Mouse (Mus musculus): ENCODE data around the gene Lmna. TPM values are rescaled to one million over a fixed set of nuclear protein-coding genes. Genes with fewer than 3 reads are reported as not detected.

Lmna gene
- polyA plus RNA-seq, 2 experiments = 238 to 402 TPM

DNA sequence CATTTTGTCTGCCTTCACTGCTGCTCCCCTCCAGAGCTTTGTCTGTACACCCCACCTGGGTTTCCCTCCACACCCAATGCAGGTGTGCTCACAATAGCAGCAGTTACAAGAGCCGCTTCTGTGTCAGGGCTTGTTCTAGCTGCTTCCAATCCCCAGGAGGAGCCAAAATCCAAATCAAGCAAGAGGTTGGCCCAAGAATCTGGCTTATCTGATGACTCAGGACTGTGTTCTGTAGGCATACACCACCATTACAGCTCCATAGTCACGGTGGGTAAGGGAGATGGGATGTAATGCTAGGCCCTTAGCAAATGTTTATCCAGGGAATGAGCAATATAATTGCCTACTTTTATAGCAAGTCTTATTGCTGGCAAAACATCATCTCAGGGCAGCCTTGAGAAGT, 6.7 kb upstream of the Lmna start:
- Histone ChIP-seq H3K9ac (ENCODE audit: low read depth, low read length, severe bottlenecking) (no peak overlapping the region), H3K9me3 (ENCODE audit: control insufficient read depth, low read length) (no peaks in the 10 kb centered on the region), H3K4me2 (replicated peaks; ENCODE audit: low read depth, low read length, severe bottlenecking) (no peak overlapping the region), H3K4me3 (replicated peaks; ENCODE audit: low read length) (no peak overlapping the region), H3K27me3 (ENCODE audit: control insufficient read depth, insufficient read depth, low read length) (no peaks in the 10 kb centered on the region), H3K36me3 (ENCODE audit: control insufficient read depth, insufficient read depth, low read length) (no peaks in the 10 kb centered on the region), H3K27ac (replicated peaks; ENCODE audit: low read depth, low read length) (no peak overlapping the region), H3K4me1 (ENCODE audit: control insufficient read depth, insufficient read depth, low read length) (peaks cover 35% of the 10 kb centered on the region)
- ATAC-seq (ENCODE audit: low FRiP score, low read depth) (no peak), DNase-seq (ENCODE audit: low spot score) (no peak)
- 75% methylated on average over 2 of the region's 2 CpGs for WGBS
- TF ChIP-seq POLR2A (IDR thresholded peaks at IDR 0.05; ENCODE audit: borderline replicate concordance, extremely low read depth, insufficient read depth, insufficient read length) = no peak

DNA sequence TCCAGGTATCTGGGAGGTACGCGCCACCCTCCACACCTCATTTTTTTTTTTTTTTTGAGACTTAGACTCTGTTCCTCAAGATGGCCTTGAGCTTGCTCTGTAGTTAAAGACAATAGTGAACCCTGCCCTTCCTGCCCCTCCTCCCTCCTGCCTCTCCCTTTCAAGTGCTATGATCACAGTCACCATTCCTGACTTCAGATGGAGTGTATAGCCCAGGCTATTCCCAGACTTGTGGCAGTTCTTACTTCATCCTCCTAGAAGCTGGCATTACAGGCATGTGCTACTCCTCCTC, 5.3 kb upstream of the Lmna start:
- peaks cover 45% of the 10 kb centered on the region for H3K4me1 ChIP-seq (ENCODE audit: control insufficient read depth, insufficient read depth, low read length)
- no peaks in the 10 kb centered on the region for H3K27me3 ChIP-seq (ENCODE audit: control insufficient read depth, insufficient read depth, low read length)
- no peaks in the 10 kb centered on the region for H3K9me3 ChIP-seq (ENCODE audit: control insufficient read depth, low read length)
- no peak overlapping the region for H3K9ac ChIP-seq (ENCODE audit: low read depth, low read length, severe bottlenecking)
- TF ChIP-seq POLR2A (IDR thresholded peaks at IDR 0.05; ENCODE audit: borderline replicate concordance, extremely low read depth, insufficient read depth, insufficient read length) = no peak
- ATAC-seq (ENCODE audit: low FRiP score, low read depth) = no peak
- no peak overlapping the region for H3K4me3 ChIP-seq (replicated peaks; ENCODE audit: low read length)
- H3K4me2 ChIP-seq (replicated peaks; ENCODE audit: low read depth, low read length, severe bottlenecking) = no peak overlapping the region
- H3K36me3 ChIP-seq (ENCODE audit: control insufficient read depth, insufficient read depth, low read length) = no peaks in the 10 kb centered on the region
- H3K27ac ChIP-seq (replicated peaks; ENCODE audit: low read depth, low read length) = no peak overlapping the region
- 95% methylated on average over 2 of the region's 2 CpGs for WGBS
- no peak for DNase-seq (ENCODE audit: low spot score)

DNA sequence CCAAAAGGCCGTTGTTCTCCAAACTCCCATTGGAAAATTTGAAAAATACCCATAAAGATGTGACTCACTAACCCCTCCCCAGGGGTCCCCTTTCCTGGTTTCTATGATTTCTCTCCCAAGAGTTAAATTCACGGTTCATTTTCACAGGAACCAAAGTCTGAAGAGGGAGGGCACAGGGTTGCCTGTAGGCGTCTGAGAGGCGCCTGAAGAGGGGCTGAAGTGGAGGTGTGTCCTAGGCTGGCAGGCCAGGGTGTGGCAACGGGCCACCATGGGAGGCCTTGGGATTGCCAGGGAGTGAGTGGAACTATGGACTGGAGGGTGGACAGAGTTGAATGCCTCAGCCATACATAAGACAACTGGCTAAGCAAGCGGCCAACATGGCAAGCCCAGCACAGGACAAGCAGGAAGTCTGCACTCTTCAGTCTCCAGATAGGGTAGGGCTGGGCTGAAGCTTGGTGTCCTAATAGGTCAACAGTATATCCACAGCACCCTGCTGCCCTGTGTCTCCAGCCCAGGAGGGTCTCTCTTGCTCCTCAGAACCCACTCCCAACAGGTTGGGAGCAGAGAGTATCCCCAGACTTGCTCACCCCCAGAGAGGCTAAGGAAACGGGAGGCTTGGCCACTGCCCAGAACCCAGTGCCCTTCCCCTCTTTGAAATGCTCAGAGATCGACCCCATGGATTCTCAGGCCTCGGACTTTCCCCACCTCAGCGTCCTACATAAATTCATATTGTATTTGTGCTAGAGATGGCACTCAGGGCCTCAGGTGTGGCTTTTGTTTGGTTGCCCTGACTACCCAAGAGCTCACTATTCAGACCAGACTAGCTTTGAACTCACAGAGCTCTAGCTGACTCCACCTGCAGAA, 4.7 kb upstream of the Lmna start:
- H3K4me2 ChIP-seq (replicated peaks; ENCODE audit: low read depth, low read length, severe bottlenecking) = no peak overlapping the region
- H3K27me3 ChIP-seq (ENCODE audit: control insufficient read depth, insufficient read depth, low read length) = no peaks in the 10 kb centered on the region
- peaks cover 48% of the 10 kb centered on the region for H3K4me1 ChIP-seq (ENCODE audit: control insufficient read depth, insufficient read depth, low read length)
- no peaks in the 10 kb centered on the region for H3K36me3 ChIP-seq (ENCODE audit: control insufficient read depth, insufficient read depth, low read length)
- 68% methylated on average over 10 of the region's 10 CpGs for WGBS
- no peak for TF ChIP-seq POLR2A (IDR thresholded peaks at IDR 0.05; ENCODE audit: borderline replicate concordance, extremely low read depth, insufficient read depth, insufficient read length)
- peak overlapping the region; percentile 77 for H3K27ac ChIP-seq (replicated peaks; ENCODE audit: low read depth, low read length)
- DNase-seq (ENCODE audit: low spot score) (no peak), ATAC-seq (ENCODE audit: low FRiP score, low read depth) (no peak)
- H3K9me3 ChIP-seq (ENCODE audit: control insufficient read depth, low read length) = no peaks in the 10 kb centered on the region
- no peak overlapping the region for H3K9ac ChIP-seq (ENCODE audit: low read depth, low read length, severe bottlenecking)
- no peak overlapping the region for H3K4me3 ChIP-seq (replicated peaks; ENCODE audit: low read length)

DNA sequence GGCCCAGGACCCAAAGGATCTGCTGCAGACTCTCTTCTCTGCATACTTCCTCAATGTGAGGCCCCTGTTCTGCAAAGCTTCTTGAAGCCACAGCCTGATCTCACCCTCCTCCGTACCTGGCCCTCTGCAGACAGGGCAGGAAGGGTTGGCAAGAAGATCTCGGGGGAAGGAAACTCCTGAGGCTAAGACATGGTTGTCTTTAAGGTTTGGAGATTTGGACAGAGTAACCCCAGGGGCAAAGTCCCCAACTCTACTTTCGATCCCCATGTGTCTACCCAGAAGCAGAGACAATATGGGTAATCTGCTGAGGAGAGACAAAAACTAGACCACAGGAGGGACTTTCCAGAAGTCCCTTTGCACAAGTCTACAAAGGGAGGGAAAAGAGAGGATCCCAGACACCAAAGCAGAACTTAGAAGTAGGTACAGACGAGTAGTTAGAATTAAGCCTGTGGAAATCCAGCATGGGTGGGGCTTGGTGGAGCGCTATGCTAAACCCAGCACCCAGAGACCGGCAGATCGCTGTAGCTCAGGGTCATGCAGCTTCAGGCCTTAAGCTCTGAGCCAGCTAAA, 3.9 kb upstream of the Lmna start:
- TF ChIP-seq POLR2A (IDR thresholded peaks at IDR 0.05; ENCODE audit: borderline replicate concordance, extremely low read depth, insufficient read depth, insufficient read length) = no peak
- H3K27me3 ChIP-seq (ENCODE audit: control insufficient read depth, insufficient read depth, low read length) = no peaks in the 10 kb centered on the region
- no peak overlapping the region for H3K9ac ChIP-seq (ENCODE audit: low read depth, low read length, severe bottlenecking)
- H3K4me2 ChIP-seq (replicated peaks; ENCODE audit: low read depth, low read length, severe bottlenecking) = no peak overlapping the region
- H3K9me3 ChIP-seq (ENCODE audit: control insufficient read depth, low read length) = no peaks in the 10 kb centered on the region
- peaks cover 52% of the 10 kb centered on the region for H3K4me1 ChIP-seq (ENCODE audit: control insufficient read depth, insufficient read depth, low read length)
- 70% methylated on average over 7 of the region's 7 CpGs for WGBS
- no peak for DNase-seq (ENCODE audit: low spot score)
- ATAC-seq (ENCODE audit: low FRiP score, low read depth) = no peak
- peak overlapping the region; percentile 77 for H3K27ac ChIP-seq (replicated peaks; ENCODE audit: low read depth, low read length)
- H3K36me3 ChIP-seq (ENCODE audit: control insufficient read depth, insufficient read depth, low read length) = no peaks in the 10 kb centered on the region
- no peak overlapping the region for H3K4me3 ChIP-seq (replicated peaks; ENCODE audit: low read length)

DNA sequence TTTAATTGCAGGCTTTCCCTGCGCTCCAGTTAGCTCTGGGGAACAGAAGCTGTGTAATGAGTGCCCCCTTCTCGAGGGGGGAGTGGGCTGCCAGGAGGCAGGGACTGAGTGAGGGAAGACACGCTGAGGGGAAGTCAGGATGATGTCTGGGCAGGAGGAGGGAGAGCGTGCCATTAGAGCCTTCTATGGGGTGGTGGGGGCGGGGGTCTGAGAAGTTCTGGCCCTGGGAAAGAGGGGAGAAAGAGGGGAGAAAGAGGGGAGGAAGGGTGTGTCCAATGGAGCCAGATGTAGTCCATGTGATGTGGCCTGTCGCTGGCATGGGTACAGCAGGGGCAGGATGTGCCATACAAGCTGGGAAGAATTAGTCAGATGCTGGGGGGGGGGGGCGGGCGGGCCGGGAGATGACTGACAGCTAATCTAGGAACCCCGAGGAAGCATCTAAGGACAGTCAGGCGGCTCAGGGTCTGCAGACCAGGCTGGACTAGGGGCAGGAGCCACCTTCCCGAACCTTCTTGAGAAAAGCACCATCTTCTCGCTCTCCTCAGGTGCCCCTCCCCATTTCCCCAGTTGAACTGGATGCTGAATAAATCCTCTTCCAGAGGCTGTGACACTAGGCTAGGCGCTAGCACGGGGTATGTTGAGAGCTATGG, 3.3 kb upstream of the Lmna start:
- DNase-seq (ENCODE audit: low spot score) (peak; percentile 51), ATAC-seq (ENCODE audit: low FRiP score, low read depth) (no peak)
- no peaks in the 10 kb centered on the region for H3K36me3 ChIP-seq (ENCODE audit: control insufficient read depth, insufficient read depth, low read length)
- no peaks in the 10 kb centered on the region for H3K9me3 ChIP-seq (ENCODE audit: control insufficient read depth, low read length)
- H3K9ac ChIP-seq (ENCODE audit: low read depth, low read length, severe bottlenecking) = no peak overlapping the region
- 29% methylated on average over 12 of the region's 15 CpGs for WGBS
- peaks cover 52% of the 10 kb centered on the region for H3K4me1 ChIP-seq (ENCODE audit: control insufficient read depth, insufficient read depth, low read length)
- H3K4me3 ChIP-seq (replicated peaks; ENCODE audit: low read length) = no peak overlapping the region
- peak overlapping the region; percentile 77 for H3K27ac ChIP-seq (replicated peaks; ENCODE audit: low read depth, low read length)
- no peaks in the 10 kb centered on the region for H3K27me3 ChIP-seq (ENCODE audit: control insufficient read depth, insufficient read depth, low read length)
- TF ChIP-seq POLR2A (IDR thresholded peaks at IDR 0.05; ENCODE audit: borderline replicate concordance, extremely low read depth, insufficient read depth, insufficient read length) = no peak
- H3K4me2 ChIP-seq (replicated peaks; ENCODE audit: low read depth, low read length, severe bottlenecking) = no peak overlapping the region; the same call in 1 of the 2 replicates
